25 mouse cellular contexts compared by ENCODE assay signal in the genomic region with DNA sequence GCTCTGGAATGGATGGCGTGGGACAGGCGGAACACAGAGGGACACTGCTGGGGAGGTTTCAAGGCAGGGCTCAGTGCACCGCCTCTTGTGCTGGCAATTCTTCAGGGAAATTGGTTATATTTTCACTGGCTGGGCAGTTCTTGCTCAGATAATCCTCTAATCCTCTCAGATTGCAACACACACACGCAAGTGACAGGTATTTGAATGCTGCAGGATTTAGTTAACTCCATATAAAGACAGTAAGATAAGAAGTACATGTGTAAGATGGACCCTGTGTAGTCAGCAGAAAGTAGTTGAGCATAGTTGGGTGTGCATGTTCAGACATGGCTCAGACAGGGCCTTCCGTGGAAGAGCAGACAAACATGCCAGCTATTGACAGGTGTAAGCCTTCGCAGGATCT. TPM values are rescaled to one million over a fixed set of nuclear protein-coding genes. Genes with fewer than 3 reads are reported as not detected.
A peak's percentile ranks its signal among the peaks of the same experiment; 100 is the strongest.
DNase-seq lines count a peak whose midpoint lies in the region; ATAC-seq lines count a peak whose summit lies in the region.
"Had no signal": no experiment of that assay in that cellular context is flagged by ENCODE, and none has a peak within 500 bp of the region (broad histone marks: within the 10 kb centered on the region; RNA-seq: fewer than 3 reads in every experiment).

No protein-coding gene starts in this region.

- peak; percentile 41 for DNase-seq in embryonic facial prominence, embryonic 14.5 days (ENCODE audit: low spot score)
- no peak for DNase-seq in embryonic facial prominence, embryonic 10.5 days (ENCODE audit: low spot score)
- peak; percentile 88 for DNase-seq in gonadal fat pad, adult 2 months (ENCODE audit: low read depth)
- DNase-seq in forebrain, embryonic 11.5 days (ENCODE audit: low spot score): no peak
- DNase-seq: adrenal gland, adult 8-10 months; adrenal gland, postnatal 14 days; adrenal gland, postnatal 36 days; B cell, adult 2 months; cerebellum, adult 18-20 months; cerebellum, adult 8-10 months; cerebellum, adult 9-11 months; cerebellum, postnatal 14 days; cerebellum, postnatal 36 days; embryo, embryonic 11 days; forebrain, postnatal 0 days had no signal

- WGBS in embryonic facial prominence, embryonic 14.5 days: 84% methylated on average over 6 of the region's 6 CpGs
- 90% methylated on average over 6 of the region's 6 CpGs for WGBS in embryonic facial prominence, embryonic 10.5 days
- 75% methylated on average over 6 of the region's 6 CpGs for WGBS in embryonic facial prominence, embryonic 15.5 days
- WGBS in forebrain, embryonic 11.5 days: 95% methylated on average over 6 of the region's 6 CpGs

- ATAC-seq in embryonic facial prominence, embryonic 14.5 days (ENCODE audit: low read depth): no peak
- ATAC-seq in embryonic facial prominence, embryonic 15.5 days (ENCODE audit: insufficient number of reproducible peaks, low FRiP score, low TSS enrichment, low read depth): no peak
- no peak for ATAC-seq in forebrain, embryonic 11.5 days (replicated peaks; ENCODE audit: low FRiP score)
- ATAC-seq: activated CD4-positive, CD25-positive, alpha-beta regulatory T cell, adult 4 months; CD4-positive, CD25-positive, alpha-beta regulatory T cell, adult 4 months; forebrain, embryonic 13.5 days; forebrain, embryonic 15.5 days; forebrain, postnatal 0 days; Patski had no signal

- peaks cover 22% of the 10 kb centered on the region for H3K36me3 ChIP-seq in embryonic facial prominence, embryonic 14.5 days (ENCODE audit: control insufficient read depth, insufficient read depth, low read length)
- peaks cover 38% of the 10 kb centered on the region for H3K36me3 ChIP-seq in embryonic facial prominence, embryonic 10.5 days (replicated peaks)
- H3K36me3 ChIP-seq in embryonic facial prominence, embryonic 15.5 days: peaks cover 1% of the 10 kb centered on the region; the same call in 1 of the 2 replicates
- H3K36me3 ChIP-seq in forebrain, embryonic 11.5 days (ENCODE audit: control insufficient read depth, insufficient read depth, low read length): peaks cover 3% of the 10 kb centered on the region; the same call in 1 of the 2 replicates

- H3K27ac ChIP-seq in embryonic facial prominence, embryonic 14.5 days (replicated peaks; ENCODE audit: low read depth, low read length): no peak overlapping the region
- H3K27ac ChIP-seq in embryonic facial prominence, embryonic 10.5 days (replicated peaks): no peak overlapping the region
- H3K27ac ChIP-seq in embryonic facial prominence, embryonic 15.5 days (replicated peaks): 0 out of 2 replicates have a peak overlapping the region, but pooled peaks have one; percentile 51
- H3K27ac ChIP-seq in forebrain, embryonic 11.5 days (ENCODE audit: low read depth, low read length): no peak overlapping the region
- H3K27ac ChIP-seq: embryonic facial prominence, embryonic 12.5 days; forebrain, embryonic 10.5 days; forebrain, embryonic 13.5 days; forebrain, embryonic 15.5 days had no signal

- H3K27me3 ChIP-seq in embryonic facial prominence, embryonic 14.5 days (replicated peaks; ENCODE audit: control insufficient read depth, insufficient read depth, low read length): no peaks in the 10 kb centered on the region
- H3K27me3 ChIP-seq in embryonic facial prominence, embryonic 10.5 days (replicated peaks; ENCODE audit: low read depth, poor library complexity, severe bottlenecking): no peaks in the 10 kb centered on the region
- no peaks in the 10 kb centered on the region for H3K27me3 ChIP-seq in embryonic facial prominence, embryonic 15.5 days
- H3K27me3 ChIP-seq in forebrain, embryonic 11.5 days (ENCODE audit: control insufficient read depth, insufficient read depth, low read length): no peaks in the 10 kb centered on the region
- H3K27me3 ChIP-seq: CH12.LX; embryonic facial prominence, embryonic 12.5 days; forebrain, embryonic 13.5 days; forebrain, embryonic 15.5 days; Patski had no signal

- no peak overlapping the region for H3K4me2 ChIP-seq in embryonic facial prominence, embryonic 14.5 days (ENCODE audit: low read depth, low read length)
- H3K4me2 ChIP-seq in embryonic facial prominence, embryonic 15.5 days (replicated peaks): no peak overlapping the region
- no peak overlapping the region for H3K4me2 ChIP-seq in forebrain, embryonic 11.5 days (ENCODE audit: low read depth, low read length, severe bottlenecking)
- H3K4me2 ChIP-seq: embryonic facial prominence, embryonic 12.5 days; forebrain, embryonic 13.5 days; forebrain, embryonic 15.5 days had no signal

- no peak overlapping the region for H3K4me3 ChIP-seq in embryonic facial prominence, embryonic 14.5 days (ENCODE audit: low read depth, low read length)
- H3K4me3 ChIP-seq in embryonic facial prominence, embryonic 10.5 days: no peak overlapping the region
- no peak overlapping the region for H3K4me3 ChIP-seq in embryonic facial prominence, embryonic 15.5 days (replicated peaks)
- H3K4me3 ChIP-seq in forebrain, embryonic 11.5 days (ENCODE audit: low read depth, low read length): no peak overlapping the region
- H3K4me3 ChIP-seq: embryonic facial prominence, embryonic 12.5 days; forebrain, embryonic 10.5 days; forebrain, embryonic 13.5 days; forebrain, embryonic 15.5 days had no signal

- no peaks in the 10 kb centered on the region for H3K9me3 ChIP-seq in embryonic facial prominence, embryonic 14.5 days (ENCODE audit: control insufficient read depth, low read length)
- no peaks in the 10 kb centered on the region for H3K9me3 ChIP-seq in embryonic facial prominence, embryonic 10.5 days
- no peaks in the 10 kb centered on the region for H3K9me3 ChIP-seq in embryonic facial prominence, embryonic 15.5 days (replicated peaks)
- H3K9me3 ChIP-seq in forebrain, embryonic 11.5 days (ENCODE audit: control insufficient read depth, low read length): no peaks in the 10 kb centered on the region
- H3K9me3 ChIP-seq: embryonic facial prominence, embryonic 12.5 days; forebrain, embryonic 10.5 days; forebrain, embryonic 13.5 days; forebrain, embryonic 15.5 days; G1E had no signal

- H3K9ac ChIP-seq in embryonic facial prominence, embryonic 14.5 days (ENCODE audit: low read depth, low read length): no peak overlapping the region
- no peak overlapping the region for H3K9ac ChIP-seq in embryonic facial prominence, embryonic 15.5 days
- H3K9ac ChIP-seq in forebrain, embryonic 11.5 days (ENCODE audit: low read length): no peak overlapping the region
- H3K9ac ChIP-seq: embryonic facial prominence, embryonic 12.5 days; forebrain, embryonic 13.5 days; forebrain, embryonic 15.5 days; forebrain, postnatal 0 days had no signal

- H3K4me1 ChIP-seq in embryonic facial prominence, embryonic 14.5 days (ENCODE audit: control insufficient read depth, insufficient read depth, low read length): peaks cover 8% of the 10 kb centered on the region
- H3K4me1 ChIP-seq in embryonic facial prominence, embryonic 10.5 days: peaks cover 11% of the 10 kb centered on the region
- peaks cover 11% of the 10 kb centered on the region for H3K4me1 ChIP-seq in embryonic facial prominence, embryonic 15.5 days
- no peaks in the 10 kb centered on the region for H3K4me1 ChIP-seq in forebrain, embryonic 11.5 days (replicated peaks; ENCODE audit: control insufficient read depth, insufficient read depth, low read length)

RNA-seq across cellular contexts. Expression of a gene that starts 3.7 kb away (rescaled TPM):
- polyA plus RNA-seq in embryonic facial prominence, embryonic 14.5 days (2014; fragmentation: Nextera tagmentation; extraction: Ambion mirVana): 8.4 and 11.6 TPM in 2 replicates
- 9.3 and 9.4 TPM in 2 replicates for polyA plus RNA-seq in embryonic facial prominence, embryonic 10.5 days (2016; fragmentation: Nextera tagmentation; extraction: Ambion mirVana)
- 8.5 and 9.3 TPM in 2 replicates for polyA plus RNA-seq in embryonic facial prominence, embryonic 15.5 days (2015; fragmentation: Nextera tagmentation; extraction: Ambion mirVana)
- 4.0 and 6.4 TPM in 2 replicates for polyA plus RNA-seq in gonadal fat pad, adult 2 months (2012; rRNA removed)
- 11.6 and 14.5 TPM in 2 replicates for polyA plus RNA-seq in forebrain, embryonic 11.5 days (2014; fragmentation: Nextera tagmentation; extraction: Ambion mirVana)

Comparison
In these comparisons a context has a peak if more than half of its experiments do, and no peak if none do; other contexts are left out.
1. DNase-seq: peak in embryonic facial prominence, embryonic 14.5 days (single experiment) and gonadal fat pad, adult 2 months (single experiment); none in embryonic facial prominence, embryonic 10.5 days (single experiment) and forebrain, embryonic 11.5 days (single experiment).